Mouse (Mus musculus): ENCODE measurements around the gene Tmem102. TPM values are rescaled to one million over a fixed set of nuclear protein-coding genes. Genes with fewer than 3 reads are reported as not detected.

The Tmem102 gene
- under 1 TPM; 0.41 to 0.56 TPM for total RNA-seq (2021)

GRCm38 (mm10) chr11:69804972-69805909 lies at the start of gene Tmem102:
TSS of gene Tmem102 (minus strand) at chr11:69805624.
- intact Hi-C loops (cut with DNase I) = loop anchor here (5.0 kb wide), 1 partner anchor 123 kb away; the partner anchor contains the start of gene Senp3
- DNase-seq = no peak

- intact Hi-C loops (cut with DNase I) = no loop called here
- no peak for DNase-seq
Measured at GRCm38 (mm10) chr11:69854680-69855079, 49.3 kb upstream of the Tmem102 start.

- intact Hi-C loops (cut with DNase I) = no loop called here
- DNase-seq = no peak
Measured at GRCm38 (mm10) chr11:69853994-69854393, 48.6 kb upstream of the Tmem102 start.

GRCm38 (mm10) chr11:69850754-69851153 lies 45.3 kb upstream of the Tmem102 start:
- no peak for DNase-seq
- intact Hi-C loops (cut with DNase I) = no loop called here

- intact Hi-C loops (cut with DNase I) = no loop called here
Measured at GRCm38 (mm10) chr11:69849884-69850283, 44.5 kb upstream of the Tmem102 start.

GRCm38 (mm10) chr11:69849128-69849527 lies 43.7 kb upstream of the Tmem102 start:
- no peak for DNase-seq
- intact Hi-C loops (cut with DNase I) = no loop called here

More at GRCm38 (mm10) chr11:69849884-69850283, 44.5 kb upstream of the Tmem102 start:
- no peak for DNase-seq

- intact Hi-C loops (cut with DNase I) = no loop called here
- DNase-seq = no peak
Measured at GRCm38 (mm10) chr11:69848021-69848420, 42.6 kb upstream of the Tmem102 start.

- DNase-seq = peak; percentile 42 to 62
- intact Hi-C loops (cut with DNase I) = loop anchor here (2.0 kb wide), 2 partner anchors 30 to 88 kb away; partner anchors contain the start of gene Polr2a
Measured at GRCm38 (mm10) chr11:69846738-69847688, 41.6 kb upstream of the Tmem102 start.

GRCm38 (mm10) chr11:69846198-69846680 lies 40.8 kb upstream of the Tmem102 start, which contains the start of gene Plscr3:
TSS of gene Plscr3 (plus strand) at chr11:69846376.
- intact Hi-C loops (cut with DNase I) = loop anchor here (2.0 kb wide), 2 partner anchors 31 to 87 kb away; partner anchors contain the start of gene Polr2a
- peak; percentile 94 to 95 for DNase-seq

GRCm38 (mm10) chr11:69838714-69839104 lies 33.3 kb upstream of the Tmem102 start:
- intact Hi-C loops (cut with DNase I) = loop anchor here (2.0 kb wide), 1 partner anchor 38 kb away; no protein-coding TSS in a partner anchor
- DNase-seq = no peak

- intact Hi-C loops (cut with DNase I) = loop anchor here (2.0 kb wide), 1 partner anchor 39 kb away; no protein-coding TSS in a partner anchor
- peak; percentile 92 to 95 for DNase-seq
Measured at GRCm38 (mm10) chr11:69837952-69838713, 32.7 kb upstream of the Tmem102 start, which contains the start of gene Tmem256. TSS of gene Tmem256 (plus strand) at chr11:69838514.

GRCm38 (mm10) chr11:69837604-69837951 lies 32.2 kb upstream of the Tmem102 start, which contains the start of gene Nlgn2:
TSS of gene Nlgn2 (minus strand) at chr11:69837784.
- intact Hi-C loops (cut with DNase I) = no loop called here
- no peak for DNase-seq

- intact Hi-C loops (cut with DNase I) = no loop called here
- DNase-seq = peak in 1 of 2 experiments; percentile 42
Measured at GRCm38 (mm10) chr11:69836703-69837576, 31.5 kb upstream of the Tmem102 start.

GRCm38 (mm10) chr11:69835966-69836335 lies 30.5 kb upstream of the Tmem102 start:
- DNase-seq = no peak
- intact Hi-C loops (cut with DNase I) = loop anchor here (2.0 kb wide), 1 partner anchor 33 kb away; no protein-coding TSS in a partner anchor

- intact Hi-C loops (cut with DNase I) = loop anchor here (2.0 kb wide), 1 partner anchor 33 kb away; no protein-coding TSS in a partner anchor
- DNase-seq = no peak
Measured at GRCm38 (mm10) chr11:69835326-69835965, 30.0 kb upstream of the Tmem102 start.

GRCm38 (mm10) chr11:69834001-69834549 lies 28.7 kb upstream of the Tmem102 start:
- DNase-seq = no peak
- intact Hi-C loops (cut with DNase I) = loop anchor here (2.0 kb wide), 1 partner anchor 31 kb away; no protein-coding TSS in a partner anchor

GRCm38 (mm10) chr11:69833554-69833953 lies 28.1 kb upstream of the Tmem102 start:
- intact Hi-C loops (cut with DNase I) = no loop called here
- no peak for DNase-seq

- intact Hi-C loops (cut with DNase I) = no loop called here
- no peak for DNase-seq
Measured at GRCm38 (mm10) chr11:69828832-69829231, 23.4 kb upstream of the Tmem102 start.
